Mouse (Mus musculus): ENCODE results near the gene Serpina9. TPM values are rescaled to one million over a fixed set of nuclear protein-coding genes. Genes with fewer than 3 reads are reported as not detected.

Serpina9 gene
- 0.04 TPM in 1 of 2 replicates, not detected in the other for polyA plus RNA-seq (2012; rRNA removed)

DNA sequence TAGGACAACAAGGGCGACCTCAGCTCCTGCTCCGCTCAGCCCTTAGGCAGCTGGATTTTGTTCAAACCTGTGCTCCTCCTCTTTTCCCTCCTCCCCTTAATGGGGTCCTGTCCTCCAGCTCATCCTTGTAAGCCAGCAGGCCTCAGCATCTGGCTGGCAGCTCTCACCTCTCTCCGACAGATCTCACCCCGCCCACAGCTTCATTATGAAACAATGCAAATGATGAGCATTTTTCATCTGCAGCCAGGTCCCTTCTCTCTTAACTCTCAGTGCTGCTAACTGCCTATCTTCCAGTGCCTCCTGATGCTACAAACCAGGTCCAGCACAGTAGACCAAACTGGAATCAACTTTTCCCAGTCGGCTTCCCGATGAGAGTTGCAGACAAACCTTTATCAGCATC lies at the start of gene Serpina9:
Gene Serpina9, minus strand, starts transcription at position 136 of the 400 bp plus-strand sequence.
- no peak for DNase-seq (ENCODE audit: low read depth)
- no peak for TF ChIP-seq POLR2A (IDR thresholded peaks at IDR 0.05; ENCODE audit: borderline replicate concordance, extremely low read depth, insufficient read depth, insufficient read length, poor library complexity, severe bottlenecking)
- no peak for TF ChIP-seq CTCF (IDR thresholded peaks at IDR 0.05; ENCODE audit: borderline replicate concordance, extremely low read depth, insufficient read depth, insufficient read length)

DNA sequence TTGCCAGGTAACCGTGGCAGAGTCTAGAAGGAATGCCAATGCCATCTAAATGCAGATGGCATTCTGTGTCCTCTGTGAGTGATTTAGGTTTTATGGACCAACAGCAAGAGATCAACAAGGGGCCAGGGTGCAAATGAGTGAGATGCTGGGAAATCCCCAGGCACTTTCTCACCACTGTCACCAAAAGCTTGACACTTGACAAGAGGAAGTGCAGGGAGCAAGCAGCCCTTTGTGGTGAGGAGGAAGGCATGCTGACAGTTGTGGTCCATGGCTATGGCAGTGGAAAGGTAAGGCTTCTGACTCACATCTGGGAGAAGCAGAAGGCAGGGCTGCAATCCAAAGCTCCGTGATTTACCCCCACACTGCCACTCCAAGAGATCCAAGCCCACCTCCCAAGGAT lies 48.3 kb upstream of the Serpina9 start:
- DNase-seq (ENCODE audit: low read depth), result no peak
- no peak for TF ChIP-seq POLR2A (IDR thresholded peaks at IDR 0.05; ENCODE audit: borderline replicate concordance, extremely low read depth, insufficient read depth, insufficient read length, poor library complexity, severe bottlenecking)
- TF ChIP-seq CTCF (IDR thresholded peaks at IDR 0.05; ENCODE audit: borderline replicate concordance, extremely low read depth, insufficient read depth, insufficient read length), result no peak

DNA sequence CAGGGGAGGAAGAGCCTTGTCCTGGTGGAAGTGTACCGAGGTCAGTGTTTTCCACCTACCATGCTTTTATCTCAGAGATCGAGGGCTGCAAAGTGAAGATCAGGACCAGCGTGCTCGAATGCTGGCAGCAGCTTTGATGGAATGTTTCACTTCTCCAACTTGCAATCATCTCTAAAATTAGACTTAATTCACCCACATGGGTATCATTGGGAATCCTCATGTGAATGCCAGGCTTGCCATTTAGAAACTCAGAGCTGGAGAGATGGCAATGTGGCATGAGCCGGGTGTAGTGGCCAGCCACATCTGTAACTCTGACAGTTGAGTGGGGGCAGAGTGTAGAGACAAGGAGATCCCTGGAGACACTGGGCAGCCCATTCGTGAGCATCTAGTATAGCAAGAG lies 46.6 kb upstream of the Serpina9 start:
- no peak for DNase-seq (ENCODE audit: low read depth)
- TF ChIP-seq POLR2A (IDR thresholded peaks at IDR 0.05; ENCODE audit: borderline replicate concordance, extremely low read depth, insufficient read depth, insufficient read length, poor library complexity, severe bottlenecking) (no peak), CTCF (IDR thresholded peaks at IDR 0.05; ENCODE audit: borderline replicate concordance, extremely low read depth, insufficient read depth, insufficient read length) (no peak)

DNA sequence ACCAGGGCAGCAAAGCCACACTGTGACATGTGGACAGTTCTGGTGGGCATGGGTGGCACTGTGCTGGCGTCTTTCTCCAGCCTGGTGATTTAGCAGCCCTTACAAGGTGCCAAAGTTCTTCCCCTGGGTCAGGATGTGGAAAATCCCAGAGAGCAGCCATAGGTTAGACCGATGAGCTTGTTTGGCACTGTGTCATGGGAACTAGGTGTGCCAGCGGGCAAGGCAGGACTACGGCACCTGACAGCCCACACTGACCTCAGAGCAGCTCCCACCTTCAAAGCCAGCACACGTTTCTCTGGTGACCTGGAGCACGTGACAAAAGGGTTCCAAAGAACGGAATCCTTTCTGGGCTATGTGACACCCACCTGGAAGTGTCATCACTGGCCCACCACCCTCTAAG lies 44.0 kb upstream of the Serpina9 start:
- TF ChIP-seq CTCF (IDR thresholded peaks at IDR 0.05; ENCODE audit: borderline replicate concordance, extremely low read depth, insufficient read depth, insufficient read length) (no peak), POLR2A (IDR thresholded peaks at IDR 0.05; ENCODE audit: borderline replicate concordance, extremely low read depth, insufficient read depth, insufficient read length, poor library complexity, severe bottlenecking) (no peak)
- DNase-seq (ENCODE audit: low read depth), result no peak

DNA sequence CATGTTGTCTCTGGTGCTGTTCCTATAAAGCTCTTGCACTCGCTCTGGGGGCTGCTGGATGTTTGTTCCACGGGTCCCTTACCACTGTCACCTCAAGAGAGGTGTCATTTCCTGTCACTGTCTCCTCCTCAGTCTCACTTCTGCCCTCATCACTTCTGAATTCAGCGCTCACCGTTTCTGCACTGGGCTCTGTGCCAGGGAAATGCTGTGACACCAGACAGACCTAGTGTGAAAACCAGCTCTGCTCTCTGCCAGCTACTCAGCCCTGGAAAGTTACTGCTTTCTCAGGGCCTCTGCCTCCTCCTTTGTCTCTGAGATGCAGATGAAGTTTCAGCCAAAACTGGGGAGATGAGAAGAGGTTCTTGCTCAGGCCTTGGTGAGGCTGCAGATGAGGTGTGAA lies 43.5 kb upstream of the Serpina9 start:
- TF ChIP-seq POLR2A (IDR thresholded peaks at IDR 0.05; ENCODE audit: borderline replicate concordance, extremely low read depth, insufficient read depth, insufficient read length, poor library complexity, severe bottlenecking) (no peak), CTCF (IDR thresholded peaks at IDR 0.05; ENCODE audit: borderline replicate concordance, extremely low read depth, insufficient read depth, insufficient read length) (no peak)
- peak; percentile 75 for DNase-seq (ENCODE audit: low read depth)

DNA sequence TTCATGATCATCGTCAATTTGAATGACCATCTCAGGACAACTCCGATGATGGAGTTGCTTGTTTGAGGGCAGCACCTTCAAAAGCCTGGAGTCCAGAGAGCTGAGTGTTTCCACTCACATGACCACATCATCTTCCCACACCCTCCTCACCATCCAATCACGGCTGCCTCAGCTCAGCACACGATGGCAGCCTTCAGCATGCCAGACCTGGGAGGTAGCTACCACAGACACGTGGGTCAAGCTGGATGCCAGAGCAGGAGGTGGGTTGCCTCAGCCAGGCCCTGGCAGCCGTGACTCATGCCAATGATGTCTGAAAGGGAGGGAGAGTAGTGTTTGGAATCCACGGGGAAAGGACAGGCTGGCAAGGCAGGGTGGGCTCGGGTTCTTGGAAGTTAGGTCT lies 42.2 kb upstream of the Serpina9 start:
- no peak for DNase-seq (ENCODE audit: low read depth)
- TF ChIP-seq POLR2A (IDR thresholded peaks at IDR 0.05; ENCODE audit: borderline replicate concordance, extremely low read depth, insufficient read depth, insufficient read length, poor library complexity, severe bottlenecking) (no peak), CTCF (IDR thresholded peaks at IDR 0.05; ENCODE audit: borderline replicate concordance, extremely low read depth, insufficient read depth, insufficient read length) (no peak)

DNA sequence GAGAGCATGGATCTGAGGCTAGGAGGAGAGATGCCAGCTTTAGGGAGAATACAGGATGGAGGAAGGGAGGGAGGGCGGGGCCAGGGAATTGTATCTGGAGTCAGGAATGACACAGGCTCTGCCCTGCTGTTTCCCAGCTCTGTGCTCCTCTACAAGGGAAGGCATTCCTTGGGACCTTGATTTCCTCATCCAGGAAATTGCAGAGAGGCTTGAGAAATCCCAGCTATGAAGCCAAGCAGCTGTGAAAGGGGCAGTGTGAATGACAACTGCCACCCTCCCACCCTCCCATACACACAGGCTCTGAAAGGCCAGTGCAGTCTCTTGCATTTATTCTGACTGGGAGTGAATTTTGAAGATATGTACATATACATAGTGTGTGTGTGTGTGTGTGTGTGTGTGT lies 40.4 kb upstream of the Serpina9 start:
- TF ChIP-seq POLR2A (IDR thresholded peaks at IDR 0.05; ENCODE audit: borderline replicate concordance, extremely low read depth, insufficient read depth, insufficient read length, poor library complexity, severe bottlenecking) (no peak), CTCF (IDR thresholded peaks at IDR 0.05; ENCODE audit: borderline replicate concordance, extremely low read depth, insufficient read depth, insufficient read length) (no peak)
- no peak for DNase-seq (ENCODE audit: low read depth)

DNA sequence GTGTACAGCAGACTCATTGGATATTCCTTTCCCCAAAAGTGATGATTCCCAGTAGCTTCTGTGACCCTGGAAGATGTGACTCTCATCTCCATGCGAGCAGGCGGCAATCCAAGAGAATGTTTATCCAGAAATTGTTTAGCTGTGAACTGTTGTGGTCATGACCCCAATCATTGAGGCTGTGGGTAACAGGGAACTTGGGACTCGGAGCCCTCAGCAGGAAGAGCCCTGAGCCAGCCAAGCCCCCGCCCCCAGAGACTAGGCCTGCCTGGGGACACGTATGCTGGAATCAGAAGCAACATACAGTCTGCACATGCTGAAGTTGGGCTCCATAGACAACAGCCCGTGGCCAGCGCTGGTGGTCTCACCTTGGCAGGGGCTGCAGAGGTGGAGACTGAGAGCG lies 32.2 kb upstream of the Serpina9 start:
- TF ChIP-seq POLR2A (IDR thresholded peaks at IDR 0.05; ENCODE audit: borderline replicate concordance, extremely low read depth, insufficient read depth, insufficient read length, poor library complexity, severe bottlenecking) (no peak), CTCF (IDR thresholded peaks at IDR 0.05; ENCODE audit: borderline replicate concordance, extremely low read depth, insufficient read depth, insufficient read length) (no peak)
- no peak for DNase-seq (ENCODE audit: low read depth)

DNA sequence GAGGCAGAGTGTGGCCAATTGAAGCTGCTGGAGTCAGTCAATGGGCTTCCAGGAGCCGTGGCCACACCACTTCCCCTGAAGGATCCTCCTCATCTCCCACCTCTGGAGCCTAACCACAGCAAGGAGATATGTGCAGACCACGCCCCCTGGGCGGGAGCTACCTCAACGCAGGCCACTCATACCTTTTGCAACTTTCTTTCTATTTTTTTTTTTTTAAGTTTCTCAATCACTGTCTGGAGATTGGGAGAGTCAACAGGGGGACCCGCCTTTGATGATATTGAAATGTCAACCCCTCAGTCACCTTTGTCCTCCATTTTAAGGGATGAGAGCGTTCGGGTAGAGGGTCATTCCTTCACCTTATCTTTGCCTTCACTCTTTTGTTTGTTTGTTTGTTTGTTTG lies 30.8 kb upstream of the Serpina9 start, which contains the start of gene Serpina12:
Gene Serpina12, minus strand, starts transcription at position 101 of the 400 bp plus-strand sequence.
- no peak for DNase-seq (ENCODE audit: low read depth)
- no peak for TF ChIP-seq CTCF (IDR thresholded peaks at IDR 0.05; ENCODE audit: borderline replicate concordance, extremely low read depth, insufficient read depth, insufficient read length)
- no peak for TF ChIP-seq POLR2A (IDR thresholded peaks at IDR 0.05; ENCODE audit: borderline replicate concordance, extremely low read depth, insufficient read depth, insufficient read length, poor library complexity, severe bottlenecking)

DNA sequence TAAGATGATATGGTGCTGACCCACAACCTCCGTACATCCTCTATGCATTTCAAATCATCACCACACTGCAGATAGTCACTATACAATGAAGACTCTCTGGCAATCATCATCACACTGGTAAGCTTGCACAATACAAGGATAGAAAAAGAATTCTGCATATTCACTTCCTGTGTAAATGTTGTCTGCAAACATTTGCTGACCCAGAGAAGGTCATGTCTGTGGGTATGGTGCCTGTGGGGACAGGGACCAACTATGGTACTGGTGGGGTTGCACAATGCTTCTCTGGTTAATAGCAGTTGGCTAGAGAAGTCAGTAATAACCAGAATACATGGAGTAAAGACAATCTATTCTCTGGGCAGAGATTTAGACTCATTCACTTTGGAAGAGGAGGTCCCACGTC lies 29.2 kb upstream of the Serpina9 start:
- DNase-seq (ENCODE audit: low read depth), result no peak
- no peak for TF ChIP-seq CTCF (IDR thresholded peaks at IDR 0.05; ENCODE audit: borderline replicate concordance, extremely low read depth, insufficient read depth, insufficient read length)

DNA sequence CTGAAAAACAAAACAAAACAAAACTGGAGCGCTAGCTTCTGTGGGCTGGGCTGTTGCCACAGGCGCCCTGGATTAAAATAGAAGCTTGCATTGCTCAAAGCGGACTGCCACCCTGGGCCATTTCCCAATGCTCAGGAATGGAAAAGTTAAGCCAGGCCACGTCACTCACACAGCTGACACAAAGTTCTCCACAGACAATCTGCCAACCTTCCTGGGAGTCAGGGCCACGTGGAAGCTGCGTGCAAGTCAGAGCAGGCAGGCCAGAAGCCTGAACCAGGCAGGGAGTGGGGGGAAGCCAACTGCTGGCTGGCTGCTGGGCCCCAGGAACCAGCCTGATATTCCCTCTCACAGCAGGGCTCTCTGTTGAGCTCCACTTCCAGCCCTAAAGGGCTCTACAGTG lies 27.8 kb upstream of the Serpina9 start:
- no peak for TF ChIP-seq POLR2A (IDR thresholded peaks at IDR 0.05; ENCODE audit: borderline replicate concordance, extremely low read depth, insufficient read depth, insufficient read length, poor library complexity, severe bottlenecking)
- no peak for TF ChIP-seq CTCF (IDR thresholded peaks at IDR 0.05; ENCODE audit: borderline replicate concordance, extremely low read depth, insufficient read depth, insufficient read length)
- DNase-seq (ENCODE audit: low read depth), result no peak

DNA sequence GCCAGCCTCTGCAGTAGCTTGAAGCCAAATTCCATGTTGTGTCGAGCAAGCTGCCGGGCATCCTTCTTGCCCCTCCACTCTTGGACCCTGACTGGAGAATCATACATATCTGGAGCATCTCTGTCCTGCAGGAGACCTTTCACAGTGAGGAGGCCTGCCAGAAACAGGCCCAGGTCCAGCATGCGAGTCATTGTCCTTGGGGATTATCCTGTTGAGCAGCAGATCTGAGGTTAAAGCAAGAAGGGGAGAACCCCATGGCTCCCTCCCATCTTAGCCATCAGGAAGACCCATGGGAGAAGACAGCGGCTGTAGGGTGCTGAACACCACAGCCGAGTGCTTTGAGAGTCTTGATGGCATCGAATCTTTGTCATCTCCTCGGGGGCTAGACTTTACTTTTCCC lies 24.6 kb upstream of the Serpina9 start:
- TF ChIP-seq POLR2A (IDR thresholded peaks at IDR 0.05; ENCODE audit: borderline replicate concordance, extremely low read depth, insufficient read depth, insufficient read length, poor library complexity, severe bottlenecking) (no peak), CTCF (IDR thresholded peaks at IDR 0.05; ENCODE audit: borderline replicate concordance, extremely low read depth, insufficient read depth, insufficient read length) (no peak)
- DNase-seq (ENCODE audit: low read depth), result no peak

DNA sequence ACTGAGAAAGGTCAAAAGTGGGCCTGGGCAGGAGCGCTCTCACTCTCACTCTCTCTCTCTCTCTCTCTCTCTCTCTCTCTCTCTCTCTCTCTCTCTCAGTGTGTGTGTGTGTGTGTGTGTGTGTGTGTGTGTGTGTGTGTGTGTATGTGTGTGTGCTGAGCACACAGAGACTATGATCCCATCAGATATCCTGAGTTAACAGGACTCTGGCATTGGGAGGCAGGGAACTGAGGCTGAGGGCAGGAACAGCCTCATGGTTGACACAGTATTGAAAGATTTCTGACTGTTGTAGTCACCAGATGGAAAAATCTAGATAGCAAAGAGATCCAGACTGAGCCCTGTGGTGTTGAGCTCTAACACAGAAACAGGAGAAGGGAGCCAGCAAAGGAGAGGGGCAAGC lies 20.2 kb upstream of the Serpina9 start:
- TF ChIP-seq CTCF (IDR thresholded peaks at IDR 0.05; ENCODE audit: borderline replicate concordance, extremely low read depth, insufficient read depth, insufficient read length) (no peak), POLR2A (IDR thresholded peaks at IDR 0.05; ENCODE audit: borderline replicate concordance, extremely low read depth, insufficient read depth, insufficient read length, poor library complexity, severe bottlenecking) (no peak)
- no peak for DNase-seq (ENCODE audit: low read depth)

Data from brain, embryonic 14.5 days (tissue).